Mouse (Mus musculus) embryonic facial prominence, embryonic 15.5 days (tissue): ENCODE data around the gene Bicral. TPM values are rescaled to one million over a fixed set of nuclear protein-coding genes. Genes with fewer than 3 reads are reported as not detected.

ENCODE experiments used
- ATAC-seq: fragments of 200-750 bp; cut with Nextera tagmentation; 2 replicates; pipeline ENCODE4 v1.8.0; 2017; ENCODE audit warnings: low read depth, moderate TSS enrichment; ENCODE audit not compliant: insufficient number of reproducible peaks, low FRiP score, low TSS enrichment
- H3K27ac ChIP-seq: fragments of 300-500 bp; sonication (generic); replicated peaks from 2 replicates; pipeline ENCODE4 v1.5.1; 2015; ENCODE audit warnings: mild to moderate bottlenecking, inconsistent platforms
- H3K27me3 ChIP-seq: fragments of 300-500 bp; sonication (generic); 2 replicates; pipeline ENCODE4 v1.6.1; 2015; ENCODE audit warnings: inconsistent platforms
- H3K36me3 ChIP-seq: fragments of 300-500 bp; sonication (generic); 2 replicates; pipeline ENCODE4 v1.6.1; 2015; ENCODE audit warnings: mild to moderate bottlenecking, inconsistent platforms
- H3K4me1 ChIP-seq: fragments of 300-500 bp; sonication (generic); 2 replicates; pipeline ENCODE4 v1.6.1; 2015; ENCODE audit warnings: inconsistent platforms
- H3K4me2 ChIP-seq: fragments of 300-500 bp; sonication (generic); replicated peaks from 2 replicates; pipeline ENCODE4 v1.6.1; 2015; ENCODE audit warnings: mild to moderate bottlenecking, inconsistent platforms
- H3K4me3 ChIP-seq: fragments of 300-500 bp; sonication (generic); replicated peaks from 2 replicates; pipeline ENCODE4 v1.5.1; 2015; ENCODE audit warnings: mild to moderate bottlenecking, inconsistent platforms
- H3K9ac ChIP-seq: fragments of 300-500 bp; sonication (generic); 2 replicates; pipeline ENCODE4 v1.6.1; 2015; ENCODE audit warnings: inconsistent platforms
- H3K9me3 ChIP-seq: fragments of 300-500 bp; sonication (generic); replicated peaks from 2 replicates; pipeline ENCODE4 v1.6.1; 2016; ENCODE audit warnings: inconsistent platforms
- WGBS: fragments of 180-500 bp; shearing (Covaris S2); methylation state at CpG from one replicate; pipeline ENCODE4 v1.1.7; 2015; 5-methylcytosine and 5-hydroxymethylcytosine counted together
- polyA plus RNA-seq: library from polyadenylated mRNA; unstranded; fragments of >200 nt; fragmentation: Nextera tagmentation; extraction: Ambion mirVana; gene quantifications from 2 replicates; pipeline ENCODE4 v1.2.1, GENCODE M21; 2015

Bicral gene
- polyA plus RNA-seq, 1 experiment from 2014 or later = 4.5 TPM

DNA sequence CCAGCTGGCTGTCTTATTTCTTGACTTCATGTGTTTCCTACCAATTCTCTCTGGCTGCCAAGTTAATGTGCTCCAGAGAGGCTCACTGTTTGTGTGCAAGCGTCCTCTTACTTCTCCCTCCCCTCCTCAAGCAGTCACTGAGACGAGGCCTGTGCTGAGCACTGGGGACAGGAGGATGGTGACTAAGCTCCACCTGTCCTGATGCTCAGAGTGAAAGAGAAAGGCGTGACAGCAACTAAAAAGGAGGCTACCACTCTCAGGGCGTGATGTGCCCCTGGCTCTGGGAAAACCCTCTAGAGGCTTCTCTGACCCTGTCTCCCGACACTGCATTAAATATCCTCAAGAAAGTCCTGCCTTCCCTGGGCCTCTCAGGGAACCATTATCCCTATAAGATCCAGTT lies 109.0 kb downstream of the Bicral start:
- Histone ChIP-seq H3K9ac (no peak overlapping the region), H3K27ac (no peak overlapping the region), H3K36me3 (peaks cover 15% of the 10 kb centered on the region), H3K4me2 (no peak overlapping the region), H3K4me1 (peaks cover 11% of the 10 kb centered on the region), H3K9me3 (no peaks in the 10 kb centered on the region), H3K27me3 (no peaks in the 10 kb centered on the region), H3K4me3 (no peak overlapping the region)
- ATAC-seq = no peak
- WGBS = 88% methylated on average over 5 of the region's 5 CpGs

Other genes starting within 250 kb of the Bicral start
- gene Ptk7, start 229.0 kb downstream of the Bicral start, polyA plus RNA-seq = 156 and 161 TPM in 2 replicates
- 23.4 and 24.5 TPM in 2 replicates for gene Klc4, start 212.5 kb downstream of the Bicral start, polyA plus RNA-seq
- gene Mrpl2, start 212.3 kb downstream of the Bicral start, polyA plus RNA-seq = 92.9 and 95.8 TPM in 2 replicates
- 64.0 and 64.1 TPM in 2 replicates for gene Cul7, start 208.1 kb downstream of the Bicral start, polyA plus RNA-seq
- 61.9 and 64.9 TPM in 2 replicates for gene Rrp36, start 184.1 kb downstream of the Bicral start, polyA plus RNA-seq
- gene Mea1, start 179.7 kb downstream of the Bicral start, polyA plus RNA-seq = 150 and 161 TPM in 2 replicates
- gene Klhdc3, start 177.6 kb downstream of the Bicral start, polyA plus RNA-seq = 129 and 134 TPM in 2 replicates
- 91.7 and 93.2 TPM in 2 replicates for gene Ppp2r5d, start 153.4 kb downstream of the Bicral start, polyA plus RNA-seq
- 32.4 and 35.6 TPM in 2 replicates for gene Pex6, start 147.0 kb downstream of the Bicral start, polyA plus RNA-seq
- gene Gnmt, start 129.3 kb downstream of the Bicral start, polyA plus RNA-seq = 2.0 and 2.1 TPM in 2 replicates
- gene Cnpy3, start 106.3 kb downstream of the Bicral start, polyA plus RNA-seq = 74.2 and 78.2 TPM in 2 replicates
- gene Ptcra, start 94.8 kb downstream of the Bicral start, polyA plus RNA-seq = 0.41 and 0.47 TPM in 2 replicates
- 82.4 and 84.0 TPM in 2 replicates for gene 2310039H08Rik, start 85.8 kb downstream of the Bicral start, polyA plus RNA-seq
- gene Rpl7l1, start 75.8 kb downstream of the Bicral start, polyA plus RNA-seq = 136 and 145 TPM in 2 replicates
- 59.7 and 62.7 TPM in 2 replicates for gene Tbcc, start 32.2 kb upstream of the Bicral start, polyA plus RNA-seq
- not detected in 2 replicates for gene Prph2, start 52.0 kb upstream of the Bicral start, polyA plus RNA-seq
- gene Ubr2, start 152.1 kb upstream of the Bicral start, polyA plus RNA-seq = 18.7 and 19.1 TPM in 2 replicates